Comparison of ENCODE assay signal across 8 mouse cellular contexts in the genomic region with DNA sequence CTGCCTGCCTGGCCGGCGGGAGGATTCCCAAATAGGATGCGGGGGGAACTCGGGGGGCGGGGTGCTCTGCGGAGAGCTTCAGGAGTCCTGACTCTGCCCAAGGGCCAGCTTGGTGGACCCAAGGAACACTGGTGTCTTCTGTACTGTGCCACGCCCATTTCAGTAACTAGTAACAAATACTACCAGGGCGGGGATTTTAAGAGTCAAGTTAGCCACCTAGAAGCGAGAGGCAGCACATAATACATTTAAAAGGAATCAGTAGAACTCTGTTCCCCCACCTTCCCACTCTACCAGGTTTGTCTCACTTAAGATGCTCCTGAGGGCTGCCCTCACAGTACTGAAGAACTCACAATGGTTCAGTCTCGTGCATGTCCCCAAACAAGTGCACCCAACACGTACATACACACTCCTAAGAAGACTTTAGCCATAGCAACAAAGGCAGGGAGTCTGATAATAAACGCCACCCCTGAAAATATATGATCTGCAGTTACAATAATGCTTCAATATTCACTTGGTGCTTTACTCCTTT.
DNase-seq lines count a peak whose midpoint lies in the region; ATAC-seq and TF ChIP-seq lines count a peak whose summit lies in the region.

No protein-coding gene starts in this region.

- WGBS in limb, embryonic 12.5 days = 21% methylated on average over 12 of the region's 12 CpGs
- 12% methylated on average over 12 of the region's 12 CpGs for WGBS in small intestine, adult 2 months

- no peaks in the 10 kb centered on the region for H3K27me3 ChIP-seq in erythroblast, embryonic 14.5 days (ENCODE audit: control insufficient read depth)
- peaks cover 14% of the 10 kb centered on the region for H3K27me3 ChIP-seq in megakaryocyte, embryonic 14.5 days (replicated peaks)
- no peaks in the 10 kb centered on the region for H3K27me3 ChIP-seq in limb, embryonic 12.5 days
- H3K27me3 ChIP-seq in small intestine, adult 2 months (ENCODE audit: control insufficient read depth, insufficient read depth, low read length) = no peaks in the 10 kb centered on the region

- DNase-seq in spleen, adult 12 weeks (ENCODE audit: low spot score) = no peak

- no peaks in the 10 kb centered on the region for H3K36me3 ChIP-seq in erythroblast, embryonic 14.5 days (ENCODE audit: control insufficient read depth)
- no peaks in the 10 kb centered on the region for H3K36me3 ChIP-seq in megakaryocyte, embryonic 14.5 days (replicated peaks; ENCODE audit: low read length)
- no peaks in the 10 kb centered on the region for H3K36me3 ChIP-seq in limb, embryonic 12.5 days
- H3K36me3 ChIP-seq in small intestine, adult 2 months (ENCODE audit: control insufficient read depth, insufficient read depth, low read length) = no peaks in the 10 kb centered on the region

- H3K27ac ChIP-seq in limb, embryonic 12.5 days = peak overlapping the region; percentile 88
- no peak overlapping the region for H3K27ac ChIP-seq in small intestine, adult 2 months (ENCODE audit: insufficient read depth, low read depth, low read length)

- no peak for ATAC-seq in erythroblast, adult 5-6 weeks (replicated peaks; ENCODE audit: low FRiP score, poor library complexity, severe bottlenecking)
- ATAC-seq in megakaryocyte, adult 5-6 weeks (ENCODE audit: poor library complexity, severe bottlenecking) = no peak
- ATAC-seq in limb, embryonic 12.5 days (ENCODE audit: insufficient number of reproducible peaks, insufficient read depth, low FRiP score, low TSS enrichment, low read depth) = peak; percentile 21; the same call in 1 of the 2 replicates
- no peak for ATAC-seq in activated CD4-positive, CD25-positive, alpha-beta regulatory T cell, adult 4 months

- TF ChIP-seq CTCF in small intestine, adult 2 months (IDR thresholded peaks at IDR 0.05; ENCODE audit: extremely low read depth, insufficient read length, insufficient replicate concordance, low read depth, low read length) = no peak

- no peaks in the 10 kb centered on the region for H3K9me3 ChIP-seq in erythroblast, embryonic 14.5 days (ENCODE audit: control insufficient read depth, low read length)
- no peaks in the 10 kb centered on the region for H3K9me3 ChIP-seq in megakaryocyte, embryonic 14.5 days
- no peaks in the 10 kb centered on the region for H3K9me3 ChIP-seq in limb, embryonic 12.5 days

- H3K9ac ChIP-seq in limb, embryonic 12.5 days (replicated peaks) = peak overlapping the region; percentile 75; the same call in 1 of the 2 replicates

- H3K4me1 ChIP-seq in erythroblast, embryonic 14.5 days (ENCODE audit: control insufficient read depth) = peaks cover 9% of the 10 kb centered on the region
- peaks cover 10% of the 10 kb centered on the region; the same call in 1 of the 2 replicates for H3K4me1 ChIP-seq in megakaryocyte, embryonic 14.5 days
- H3K4me1 ChIP-seq in limb, embryonic 12.5 days (replicated peaks) = no peaks in the 10 kb centered on the region; the same call in 1 of the 2 replicates
- no peaks in the 10 kb centered on the region for H3K4me1 ChIP-seq in small intestine, adult 2 months (ENCODE audit: control insufficient read depth, insufficient read depth, insufficient read length, low read length)

- peak overlapping the region; percentile 72 for H3K4me3 ChIP-seq in erythroblast, embryonic 14.5 days (replicated peaks)
- peak overlapping the region; percentile 91 for H3K4me3 ChIP-seq in megakaryocyte, embryonic 14.5 days (replicated peaks)
- peak overlapping the region; percentile 58 for H3K4me3 ChIP-seq in limb, embryonic 12.5 days (replicated peaks)
- H3K4me3 ChIP-seq in small intestine, adult 2 months (ENCODE audit: low read depth, low read length) = peak overlapping the region; percentile 64

- H3K4me2 ChIP-seq in limb, embryonic 12.5 days = peak overlapping the region; percentile 46

- TF ChIP-seq POLR2A in small intestine, adult 2 months (IDR thresholded peaks at IDR 0.05; ENCODE audit: low read depth, low read length) = no peak
